Mouse (Mus musculus) frontal cortex, postnatal 36 days (tissue): ENCODE measurements around the gene Cdh4.

Experiments used
- DNase-seq, 2 experiments: peaks; one replicate each; pipeline ENCODE4 v3.0.0; 2022; ENCODE audit warnings: low spot score in 2 of 2

Cdh4 gene

DNA sequence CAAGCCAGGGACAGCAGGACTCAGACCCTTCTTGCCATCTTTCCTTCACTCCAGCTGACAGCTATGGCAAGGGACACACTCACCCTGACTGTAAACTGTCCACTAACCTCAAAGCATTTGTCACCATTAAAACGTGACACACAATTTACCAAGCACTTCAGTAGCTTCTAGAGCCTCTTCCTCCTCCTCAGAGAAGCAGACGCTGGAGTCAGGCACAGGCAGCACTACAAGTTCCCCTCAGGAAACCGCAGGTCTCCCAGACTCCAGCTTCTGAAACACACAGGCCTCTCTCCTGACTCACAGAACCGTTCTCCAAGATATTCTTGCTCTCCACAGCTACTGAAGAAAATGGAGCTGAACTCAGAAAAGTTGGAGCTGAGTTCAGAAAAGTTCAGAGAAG, 494.9 kb downstream of the Cdh4 start:
- no peak for DNase-seq

DNA sequence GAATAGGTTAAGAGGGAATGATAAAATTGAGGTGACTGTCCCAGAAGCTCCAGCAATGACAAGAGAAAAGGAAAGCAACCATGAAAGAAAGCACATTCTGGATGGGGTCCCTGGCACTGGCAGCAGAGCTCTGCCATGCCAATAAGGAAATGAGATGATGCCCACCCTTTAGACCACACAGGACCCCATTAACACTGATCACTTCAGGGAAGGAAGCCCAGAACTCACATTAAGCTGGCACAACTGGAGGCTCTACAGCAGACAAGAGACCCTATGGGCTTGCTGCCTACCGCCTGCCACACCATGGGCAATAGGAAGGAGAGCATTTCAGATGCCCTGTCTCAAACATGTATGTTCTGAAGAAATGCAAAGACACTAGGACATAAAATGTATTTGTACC, 499.5 kb downstream of the Cdh4 start:
- no peak for DNase-seq

DNA sequence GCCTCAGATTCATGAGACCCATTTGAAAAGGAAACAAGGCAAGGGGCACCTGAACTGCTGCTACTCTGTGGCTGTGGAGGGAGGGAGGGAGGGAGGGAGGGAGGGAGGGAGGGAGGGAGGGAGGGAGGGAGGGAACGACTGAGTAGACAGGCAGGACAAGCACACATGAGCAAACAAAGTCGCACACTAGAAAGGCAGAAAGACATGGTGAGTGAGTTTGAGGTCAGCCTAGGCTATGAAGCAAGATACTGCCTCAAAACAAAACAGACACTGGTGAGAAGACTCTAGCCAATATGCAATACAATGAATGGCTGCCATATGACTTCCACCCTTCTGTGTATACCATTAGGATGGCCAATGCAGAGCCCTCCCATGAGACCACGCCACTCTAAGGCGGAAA, 502.8 kb downstream of the Cdh4 start:
- DNase-seq = no peak

DNA sequence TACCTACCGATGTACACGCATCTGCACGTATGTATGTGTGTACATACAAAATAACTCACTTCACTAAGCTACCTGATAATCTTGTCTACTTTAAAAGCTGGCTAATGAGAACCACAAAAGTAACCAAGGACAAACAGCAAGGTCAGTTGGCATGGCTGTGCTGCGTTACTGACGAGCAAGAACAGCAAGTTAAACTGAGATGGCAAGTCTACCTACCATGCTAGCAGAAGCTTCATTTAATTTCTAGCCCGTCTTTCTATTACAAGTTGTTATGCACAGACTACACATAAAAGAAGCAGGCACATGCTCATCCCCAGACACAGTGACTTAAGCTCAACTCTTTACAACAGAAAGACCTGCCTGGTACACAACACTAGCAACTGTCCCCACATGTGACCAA, 504.3 kb downstream of the Cdh4 start:
- no peak for DNase-seq

- no peak for DNase-seq
These were observed 505.4 kb downstream of the Cdh4 start for GRCm38 (mm10) chr2:179947607-179948006.

DNA sequence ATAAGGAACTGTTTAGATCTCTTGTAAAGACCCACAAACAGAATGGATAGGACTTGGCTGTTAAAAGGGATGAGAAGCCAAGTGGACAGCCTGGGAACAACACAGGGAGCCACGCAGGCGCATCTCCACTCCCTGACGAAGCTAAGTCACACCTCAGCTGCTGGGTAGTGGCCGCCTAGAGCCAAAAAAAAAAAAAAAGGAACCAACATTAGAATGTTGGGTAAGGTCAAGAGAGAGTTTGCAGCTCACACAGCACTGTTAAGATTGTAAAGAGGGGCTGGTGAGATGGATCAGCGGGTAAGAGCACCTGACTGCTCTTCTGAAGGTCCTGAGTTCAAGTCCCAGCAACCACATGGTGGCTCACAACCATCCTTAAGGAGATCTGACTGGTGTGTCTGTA, 506.6 kb downstream of the Cdh4 start:
- no peak for DNase-seq
